Mouse (Mus musculus) ES-Bruce4 (cell line): ENCODE data around the gene Lnx2.

ENCODE experiments used
- CTCF ChIP-seq: IDR thresholded peaks from one replicate; pipeline ENCODE4 v1.8.1; 2011; ENCODE audit warnings: low read depth, low read length
- EP300 ChIP-seq: IDR thresholded peaks from 2 replicates; pipeline ENCODE4 v1.6.1; 2011; ENCODE audit warnings: low read depth, low read length; ENCODE audit not compliant: insufficient read depth
- POLR2A ChIP-seq: IDR thresholded peaks from one replicate; pipeline ENCODE4 v1.8.1; 2011; ENCODE audit warnings: low read length; ENCODE audit not compliant: insufficient read depth

GRCm38 (mm10) chr5:147098667-147099066 lies 22.3 kb upstream of the Lnx2 start:
- TF ChIP-seq CTCF (no peak), POLR2A (no peak), EP300 (no peak)
